Comparison of ENCODE assay signal across 11 mouse cellular contexts in genomic region chr17:13657182-13657562, GRCm38 (mm10).
DNase-seq lines count a peak whose midpoint lies in the region; ATAC-seq and TF ChIP-seq lines count a peak whose summit lies in the region.
"Had no signal": no experiment of that assay in that cellular context is flagged by ENCODE, and none has a peak within 500 bp of the region (broad histone marks: within the 10 kb centered on the region; RNA-seq: fewer than 3 reads in every experiment).

No protein-coding gene starts in this region.

- no peak overlapping the region; the same call in 1 of the 2 replicates for H3K4me3 ChIP-seq in heart, adult 2 months
- H3K4me3 ChIP-seq in lung, embryonic 16.5 days (ENCODE audit: low read length) = no peak overlapping the region
- H3K4me3 ChIP-seq in lung, adult 2 months (replicated peaks; ENCODE audit: extremely low read depth, low read depth, low read length) = no peak overlapping the region
- H3K4me3 ChIP-seq in limb, embryonic 13.5 days = no peak overlapping the region
- no peak overlapping the region for H3K4me3 ChIP-seq in neural tube, embryonic 15.5 days (replicated peaks)
- H3K4me3 ChIP-seq: erythroblast, embryonic 14.5 days had no signal

- no peak for TF ChIP-seq CTCF in heart, adult 2 months (IDR thresholded peaks at IDR 0.05)
- TF ChIP-seq CTCF in lung, adult 2 months (IDR thresholded peaks at IDR 0.05; ENCODE audit: insufficient read depth, low read length) = no peak

- TF ChIP-seq EP300 in heart, adult 2 months (IDR thresholded peaks at IDR 0.05; ENCODE audit: insufficient read depth, low read depth, low read length) = no peak

- H3K9ac ChIP-seq in heart, adult 2 months (ENCODE audit: low read depth, low read length) = no peak overlapping the region
- no peak overlapping the region for H3K9ac ChIP-seq in lung, embryonic 16.5 days (ENCODE audit: low read length)
- H3K9ac ChIP-seq in limb, embryonic 13.5 days = 0 out of 2 replicates have a peak overlapping the region, but pooled peaks have one; percentile 27
- H3K9ac ChIP-seq in neural tube, embryonic 15.5 days (replicated peaks) = no peak overlapping the region

- no peaks in the 10 kb centered on the region for H3K9me3 ChIP-seq in lung, embryonic 16.5 days (ENCODE audit: control insufficient read depth, low read length)
- H3K9me3 ChIP-seq in limb, embryonic 13.5 days = no peaks in the 10 kb centered on the region
- no peaks in the 10 kb centered on the region for H3K9me3 ChIP-seq in neural tube, embryonic 15.5 days (replicated peaks)

- H3K79me2 ChIP-seq in heart, adult 2 months (replicated peaks; ENCODE audit: control insufficient read depth, insufficient read depth, low read length) = no peaks in the 10 kb centered on the region

- DNase-seq in heart, adult 2 months = no peak
- DNase-seq in heart, adult 9 months (ENCODE audit: low spot score in 2 of 2) = no peak
- no peak for DNase-seq in lung, adult 2 months
- DNase-seq in embryo, embryonic 10 days (ENCODE audit: low spot score) = no peak
- DNase-seq: adrenal gland, adult 8-10 months; layer of hippocampus, postnatal 36 days had no signal

- H3K4me1 ChIP-seq in heart, adult 2 months (ENCODE audit: control insufficient read depth, insufficient read depth, low read length) = peaks cover 28% of the 10 kb centered on the region
- peaks cover 21% of the 10 kb centered on the region for H3K4me1 ChIP-seq in lung, embryonic 16.5 days (replicated peaks; ENCODE audit: control insufficient read depth, insufficient read depth, low read length)
- H3K4me1 ChIP-seq in lung, adult 2 months (ENCODE audit: control insufficient read depth, insufficient read depth, low read length) = peaks cover 15% of the 10 kb centered on the region
- H3K4me1 ChIP-seq in limb, embryonic 13.5 days = peaks cover 11% of the 10 kb centered on the region
- peaks cover 34% of the 10 kb centered on the region for H3K4me1 ChIP-seq in neural tube, embryonic 15.5 days

- intact Hi-C loops in heart, adult 2 months (cut with DNase I) = no loop called here

- peak overlapping the region; percentile 84 for H3K27ac ChIP-seq in heart, adult 2 months
- peak overlapping the region; percentile 62 for H3K27ac ChIP-seq in lung, embryonic 16.5 days (ENCODE audit: low read length)
- H3K27ac ChIP-seq in limb, embryonic 13.5 days = no peak overlapping the region
- H3K27ac ChIP-seq in neural tube, embryonic 15.5 days (replicated peaks) = peak overlapping the region; percentile 72

- no peaks in the 10 kb centered on the region for H3K36me3 ChIP-seq in heart, adult 2 months (ENCODE audit: control insufficient read depth, insufficient read depth, low read length)
- H3K36me3 ChIP-seq in lung, embryonic 16.5 days (ENCODE audit: control insufficient read depth, insufficient read depth, low read length) = no peaks in the 10 kb centered on the region
- H3K36me3 ChIP-seq in limb, embryonic 13.5 days = no peaks in the 10 kb centered on the region
- no peaks in the 10 kb centered on the region for H3K36me3 ChIP-seq in neural tube, embryonic 15.5 days

- peak overlapping the region; percentile 36; the same call in 1 of the 2 replicates for H3K4me2 ChIP-seq in lung, embryonic 16.5 days (ENCODE audit: low read depth, low read length)
- H3K4me2 ChIP-seq in limb, embryonic 13.5 days (replicated peaks) = peak overlapping the region; percentile 51
- peak overlapping the region; percentile 41 for H3K4me2 ChIP-seq in neural tube, embryonic 15.5 days

- no peak for TF ChIP-seq POLR2A in heart, adult 2 months (IDR thresholded peaks at IDR 0.05; ENCODE audit: insufficient read depth, low read depth, low read length)
- no peak for TF ChIP-seq POLR2A in lung, adult 2 months (IDR thresholded peaks at IDR 0.05; ENCODE audit: borderline replicate concordance, extremely low read depth, low read depth, low read length)

- 22% methylated on average over 10 of the region's 10 CpGs for WGBS in heart, adult 2 months
- 23% methylated on average over 10 of the region's 10 CpGs for WGBS in lung, embryonic 16.5 days
- WGBS in lung, adult 2 months = 24% methylated on average over 10 of the region's 10 CpGs
- WGBS in limb, embryonic 13.5 days = 41% methylated on average over 10 of the region's 10 CpGs
- 19% methylated on average over 10 of the region's 10 CpGs for WGBS in neural tube, embryonic 15.5 days

- H3K27me3 ChIP-seq in heart, adult 2 months (ENCODE audit: control insufficient read depth, insufficient read depth, low read length) = no peaks in the 10 kb centered on the region
- H3K27me3 ChIP-seq in lung, embryonic 16.5 days (ENCODE audit: control insufficient read depth, insufficient read depth, low read depth, low read length) = no peaks in the 10 kb centered on the region
- no peaks in the 10 kb centered on the region; the same call in 1 of the 2 replicates for H3K27me3 ChIP-seq in limb, embryonic 13.5 days
- no peaks in the 10 kb centered on the region for H3K27me3 ChIP-seq in neural tube, embryonic 15.5 days (replicated peaks)

- ATAC-seq in lung, embryonic 16.5 days (ENCODE audit: low read depth) = no peak
- no peak for ATAC-seq in limb, embryonic 13.5 days (ENCODE audit: low FRiP score, low read depth)
- ATAC-seq in neural tube, embryonic 15.5 days (ENCODE audit: low FRiP score) = no peak
- ATAC-seq in megakaryocyte progenitor cell, adult 5-6 weeks (replicated peaks; ENCODE audit: poor library complexity) = no peak
